Mouse (Mus musculus) fat pad, adult 2 months (tissue): ENCODE measurements around the gene 4430402I18Rik.
A peak's percentile ranks its signal among the peaks of the same experiment; 100 is the strongest.

Source experiments
- DNase-seq: peaks from one replicate; pipeline ENCODE4 v3.0.0-alpha.2; 2011; ENCODE audit warnings: low read depth, low spot score; ENCODE audit errors: extremely low read depth

Gene 4430402I18Rik

GRCm38 (mm10) chr19:28902806-28903205 lies 64.8 kb downstream of the 4430402I18Rik start:
- DNase-seq = peak; percentile 57

GRCm38 (mm10) chr19:28902111-28902510 lies 65.5 kb downstream of the 4430402I18Rik start:
- DNase-seq = no peak

- no peak for DNase-seq
Measured at GRCm38 (mm10) chr19:28900771-28901170, 66.8 kb downstream of the 4430402I18Rik start.

GRCm38 (mm10) chr19:28897497-28897896 lies 70.1 kb downstream of the 4430402I18Rik start:
- no peak for DNase-seq

GRCm38 (mm10) chr19:28896639-28897038 lies 71.0 kb downstream of the 4430402I18Rik start:
- DNase-seq = no peak

GRCm38 (mm10) chr19:28891864-28892263 lies 75.7 kb downstream of the 4430402I18Rik start:
- DNase-seq = no peak

GRCm38 (mm10) chr19:28891238-28891637 lies 76.4 kb downstream of the 4430402I18Rik start:
- no peak for DNase-seq

GRCm38 (mm10) chr19:28889251-28889650 lies 78.3 kb downstream of the 4430402I18Rik start:
- DNase-seq = no peak

- DNase-seq = no peak
Measured at GRCm38 (mm10) chr19:28888496-28888895, 79.1 kb downstream of the 4430402I18Rik start.

- no peak for DNase-seq
Measured at GRCm38 (mm10) chr19:28883126-28883525, 84.5 kb downstream of the 4430402I18Rik start.

- DNase-seq = no peak
Measured at GRCm38 (mm10) chr19:28879476-28879875, 88.1 kb downstream of the 4430402I18Rik start.

- no peak for DNase-seq
Measured at GRCm38 (mm10) chr19:28870351-28870750, 97.2 kb downstream of the 4430402I18Rik start.

- no peak for DNase-seq
Measured at GRCm38 (mm10) chr19:28869251-28869855, 98.2 kb downstream of the 4430402I18Rik start.

GRCm38 (mm10) chr19:28865501-28865900 lies 102.1 kb downstream of the 4430402I18Rik start:
- DNase-seq = no peak

GRCm38 (mm10) chr19:28864981-28865380 lies 102.6 kb downstream of the 4430402I18Rik start:
- DNase-seq = no peak

- DNase-seq = no peak
Measured at GRCm38 (mm10) chr19:28863626-28864025, 104.0 kb downstream of the 4430402I18Rik start.

- DNase-seq = no peak
Measured at GRCm38 (mm10) chr19:28860246-28860645, 107.4 kb downstream of the 4430402I18Rik start.

- DNase-seq = no peak
Measured at GRCm38 (mm10) chr19:28854831-28855230, 112.8 kb downstream of the 4430402I18Rik start.

- DNase-seq = no peak
Measured at GRCm38 (mm10) chr19:28852001-28852400, 115.6 kb downstream of the 4430402I18Rik start.

GRCm38 (mm10) chr19:28850510-28850909 lies 117.1 kb downstream of the 4430402I18Rik start:
- DNase-seq = no peak

- DNase-seq = no peak
Measured at GRCm38 (mm10) chr19:28844946-28845710, 122.5 kb downstream of the 4430402I18Rik start.
